Mouse (Mus musculus) heart, adult 2 months (tissue): Measurements from ENCODE around the gene Sass6.
"Not testable (repeated sequence)": the region's sequence is repeated elsewhere in the genome, so short reads cannot be mapped to it uniquely, and the experiment has no call there.

Experiments used
- CTCF ChIP-seq: fragments of 200-600 bp; IDR thresholded peaks from 2 replicates; pipeline ENCODE4 v1.8.1; 2022; ENCODE audit warnings: antibody characterized with exemption, mild to moderate bottlenecking, moderate library complexity
- EP300 ChIP-seq: fragments of 200-500 bp; IDR thresholded peaks from 2 replicates; pipeline ENCODE4 v1.6.1; 2011; ENCODE audit warnings: low read depth, low read length, control low read depth; ENCODE audit not compliant: insufficient read depth
- POLR2A ChIP-seq: fragments of 200-500 bp; IDR thresholded peaks from 2 replicates; pipeline ENCODE4 v1.6.1; 2011; ENCODE audit warnings: mild to moderate bottlenecking, low read depth, low read length, control low read depth; ENCODE audit not compliant: insufficient read depth

- not testable (repeated sequence) for TF ChIP-seq CTCF, POLR2A, EP300
Observed at GRCm38 (mm10) chr3:116664281-116664680, 69.5 kb downstream of the Sass6 start.
